Mouse (Mus musculus) kidney, embryonic 15.5 days (tissue): ENCODE results near the gene Kansl1l. TPM values are rescaled to one million over a fixed set of nuclear protein-coding genes. Genes with fewer than 3 reads are reported as not detected.
"Not testable (repeated sequence)": the region's sequence is repeated elsewhere in the genome, so short reads cannot be mapped to it uniquely, and the experiment has no call there.

ENCODE experiments used
- ATAC-seq: fragments of 200-750 bp; cut with Nextera tagmentation; replicated peaks from 2 replicates; pipeline ENCODE4 v1.8.0; 2017; ENCODE audit warnings: moderate TSS enrichment; ENCODE audit not compliant: low FRiP score
- H3K27ac ChIP-seq: fragments of 300-500 bp; sonication (generic); 2 replicates; pipeline ENCODE4 v1.5.1; 2015; ENCODE audit warnings: mild to moderate bottlenecking, inconsistent platforms
- H3K27me3 ChIP-seq: fragments of 300-500 bp; sonication (generic); 2 replicates; pipeline ENCODE4 v1.6.1; 2015; ENCODE audit warnings: inconsistent platforms
- H3K36me3 ChIP-seq: fragments of 300-500 bp; sonication (generic); 2 replicates; pipeline ENCODE4 v1.6.1; 2015; ENCODE audit warnings: inconsistent platforms
- H3K4me1 ChIP-seq: fragments of 300-500 bp; sonication (generic); 2 replicates; pipeline ENCODE4 v1.6.1; 2015; ENCODE audit warnings: inconsistent platforms
- H3K4me2 ChIP-seq: fragments of 300-500 bp; sonication (generic); 2 replicates; pipeline ENCODE4 v1.6.1; 2015; ENCODE audit warnings: moderate library complexity, mild to moderate bottlenecking, inconsistent platforms
- H3K4me3 ChIP-seq: fragments of 300-500 bp; sonication (generic); replicated peaks from 2 replicates; pipeline ENCODE4 v1.5.1; 2015; ENCODE audit warnings: mild to moderate bottlenecking, inconsistent platforms
- H3K9ac ChIP-seq: fragments of 300-500 bp; sonication (generic); 2 replicates; pipeline ENCODE4 v1.6.1; 2015; ENCODE audit warnings: mild to moderate bottlenecking, inconsistent platforms
- H3K9me3 ChIP-seq: fragments of 300-500 bp; sonication (generic); replicated peaks from 2 replicates; pipeline ENCODE4 v1.6.1; 2016; ENCODE audit warnings: inconsistent platforms
- WGBS: fragments of 180-500 bp; shearing (Covaris S2); methylation state at CpG from one replicate; pipeline ENCODE4 v1.1.7; 2015; ENCODE audit warnings: mixed read lengths; 5-methylcytosine and 5-hydroxymethylcytosine counted together
- polyA plus RNA-seq: library from polyadenylated mRNA; unstranded; fragments of >200 nt; fragmentation: Nextera tagmentation; extraction: Ambion mirVana; gene quantifications from 2 replicates; pipeline ENCODE4 v1.2.1, GENCODE M21; 2015

The Kansl1l gene
- polyA plus RNA-seq, 1 experiment from 2014 or later, result 20.1 TPM

DNA sequence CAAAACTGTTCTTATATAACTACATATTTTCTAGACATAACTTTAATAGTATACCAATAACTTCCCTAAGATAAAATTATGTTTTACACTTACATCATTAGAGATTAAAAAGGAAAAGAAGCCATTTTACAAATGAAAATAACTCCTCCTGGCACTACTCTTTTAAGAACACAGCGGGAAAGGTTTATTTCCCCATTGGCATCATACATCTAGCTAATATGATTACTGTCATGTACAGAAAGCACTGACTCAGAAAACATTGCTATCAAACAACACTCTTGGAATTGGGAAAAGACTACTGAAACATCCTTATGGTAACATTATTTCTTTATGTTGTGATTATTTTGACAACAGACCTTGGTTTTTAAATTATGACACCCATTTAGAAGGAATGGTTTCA is 48.6 kb downstream of the Kansl1l start:
- ATAC-seq, result no peak
- Histone ChIP-seq H3K9me3 (no peaks in the 10 kb centered on the region), H3K27ac (no peak overlapping the region), H3K9ac (no peak overlapping the region), H3K27me3 (no peaks in the 10 kb centered on the region), H3K4me3 (no peak overlapping the region), H3K4me2 (no peak overlapping the region), H3K4me1 (no peaks in the 10 kb centered on the region), H3K36me3 (peaks cover 39% of the 10 kb centered on the region)
- WGBS, result 96% methylated on average over 1 of the region's 1 CpGs

DNA sequence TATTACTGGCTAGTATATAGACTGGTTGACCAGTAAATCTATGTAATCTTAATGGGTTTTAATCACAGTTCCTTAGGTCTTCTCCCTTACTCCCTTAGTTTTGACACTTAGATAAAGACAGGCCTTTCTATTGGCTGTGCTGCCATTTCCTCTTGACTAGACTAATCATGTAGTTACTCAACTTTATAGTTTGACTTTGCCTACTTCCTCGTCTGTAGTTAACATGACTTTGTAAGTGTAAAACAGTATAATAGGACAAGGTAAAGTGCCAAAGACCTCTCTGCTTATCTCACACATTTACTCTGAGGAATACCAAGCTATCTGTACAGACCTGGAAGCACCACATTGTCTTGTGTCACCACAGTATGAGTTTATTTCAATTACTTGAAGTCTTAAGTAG is 86.8 kb downstream of the Kansl1l start:
- 67% methylated on average over 1 of the region's 1 CpGs for WGBS
- no peaks in the 10 kb centered on the region for H3K27me3 ChIP-seq
- H3K4me3 ChIP-seq, result no peak overlapping the region
- no peak overlapping the region for H3K27ac ChIP-seq
- no peak overlapping the region for H3K9ac ChIP-seq
- H3K4me1 ChIP-seq, result no peaks in the 10 kb centered on the region
- no peaks in the 10 kb centered on the region for H3K9me3 ChIP-seq
- ATAC-seq, result no peak
- no peak overlapping the region for H3K4me2 ChIP-seq
- peaks cover 35% of the 10 kb centered on the region for H3K36me3 ChIP-seq

DNA sequence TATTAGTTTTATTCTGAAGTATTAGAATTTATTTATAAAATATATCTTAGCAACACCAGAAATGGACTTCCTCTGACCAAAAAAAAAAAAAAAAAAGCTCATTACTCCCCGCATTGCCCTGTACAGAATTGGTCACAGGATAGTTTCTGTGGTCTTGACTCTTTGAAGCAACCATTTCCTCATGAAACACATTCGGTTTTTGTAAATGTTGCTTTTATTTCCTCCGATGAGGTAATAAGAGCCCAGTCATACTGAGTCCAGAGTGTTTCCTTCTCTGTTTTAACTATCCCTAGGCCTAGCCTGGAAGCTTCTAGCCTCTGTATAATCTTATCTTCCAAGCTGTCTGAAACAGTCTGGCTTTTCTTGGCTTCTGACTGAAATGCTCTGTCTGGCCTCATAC is 104.5 kb downstream of the Kansl1l start:
- Histone ChIP-seq H3K4me1 (no peaks in the 10 kb centered on the region), H3K9ac (no peak overlapping the region), H3K27me3 (no peaks in the 10 kb centered on the region), H3K36me3 (peaks cover 62% of the 10 kb centered on the region), H3K27ac (no peak overlapping the region), H3K4me2 (no peak overlapping the region), H3K9me3 (no peaks in the 10 kb centered on the region), H3K4me3 (no peak overlapping the region)
- 92% methylated on average over 3 of the region's 3 CpGs for WGBS
- ATAC-seq, result no peak

DNA sequence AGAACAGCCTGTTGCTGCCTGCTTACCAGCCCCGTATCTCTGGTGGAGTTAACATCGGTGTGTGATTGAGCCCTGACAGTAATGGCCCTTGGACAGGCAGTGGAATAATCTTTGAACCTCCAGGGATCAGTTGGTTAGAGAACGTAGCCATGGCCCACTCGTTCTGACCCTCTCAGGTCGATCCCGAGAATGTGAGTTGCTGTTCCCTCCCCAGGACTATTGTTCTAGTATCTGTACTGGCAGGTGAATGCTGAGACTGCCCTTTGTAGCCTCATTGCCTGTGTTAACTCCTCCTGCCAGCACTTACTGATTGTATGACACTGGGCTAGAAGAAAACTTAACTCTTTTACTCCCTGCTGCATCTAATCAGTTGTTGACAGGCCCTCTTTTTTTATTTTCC is 112.8 kb downstream of the Kansl1l start:
- Histone ChIP-seq H3K9me3 (no peaks in the 10 kb centered on the region), H3K27ac (no peak overlapping the region), H3K36me3 (peaks cover 24% of the 10 kb centered on the region), H3K9ac (no peak overlapping the region), H3K4me3 (no peak overlapping the region), H3K27me3 (no peaks in the 10 kb centered on the region), H3K4me2 (no peak overlapping the region), H3K4me1 (peaks cover 15% of the 10 kb centered on the region)
- WGBS, result 46% methylated on average over 6 of the region's 6 CpGs
- ATAC-seq, result no peak

DNA sequence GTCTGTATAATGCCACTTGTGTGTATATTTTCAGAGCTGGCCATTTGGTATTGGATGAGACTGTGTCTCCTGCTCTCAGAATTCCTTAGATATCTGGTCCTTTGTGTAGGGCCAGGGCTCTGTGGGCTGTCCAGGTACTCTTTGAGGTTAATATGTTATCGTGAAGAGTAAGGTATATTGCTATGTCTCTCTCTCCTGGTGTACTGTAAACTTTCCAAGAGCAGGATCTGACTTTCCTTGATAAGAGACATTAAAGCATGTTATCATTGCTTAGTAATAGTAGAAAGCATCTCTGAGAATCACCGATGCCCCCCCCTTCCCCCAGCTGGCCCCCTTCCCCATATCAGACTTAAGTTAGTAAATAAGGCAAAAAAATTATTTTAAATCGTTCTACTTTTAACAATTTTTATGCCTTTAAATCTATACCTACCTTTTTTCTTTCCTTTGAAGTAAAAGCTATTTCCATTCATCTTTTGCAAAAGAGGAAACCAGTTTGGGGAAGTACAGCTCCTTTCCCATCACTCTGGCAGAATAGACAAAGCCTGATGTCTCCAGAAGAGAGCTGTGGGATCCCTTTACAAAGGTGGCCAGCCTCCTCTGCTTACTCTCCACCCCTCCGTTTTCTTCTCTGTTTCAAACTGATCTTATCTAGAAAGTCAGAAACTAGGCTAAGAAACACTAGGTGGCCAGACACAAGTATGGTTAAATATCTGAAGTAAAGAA is 114.6 kb downstream of the Kansl1l start:
- H3K9ac ChIP-seq, result no peak overlapping the region
- 82% methylated on average over 4 of the region's 4 CpGs for WGBS
- no peak overlapping the region for H3K4me2 ChIP-seq
- H3K9me3 ChIP-seq, result no peaks in the 10 kb centered on the region
- H3K27ac ChIP-seq, result no peak overlapping the region
- no peak overlapping the region for H3K4me3 ChIP-seq
- H3K27me3 ChIP-seq, result 0 out of 2 replicates have a peak, but pooled peaks cover 3% of the 10 kb centered on the region
- peaks cover 15% of the 10 kb centered on the region for H3K4me1 ChIP-seq
- no peak for ATAC-seq
- H3K36me3 ChIP-seq, result peaks cover 13% of the 10 kb centered on the region

DNA sequence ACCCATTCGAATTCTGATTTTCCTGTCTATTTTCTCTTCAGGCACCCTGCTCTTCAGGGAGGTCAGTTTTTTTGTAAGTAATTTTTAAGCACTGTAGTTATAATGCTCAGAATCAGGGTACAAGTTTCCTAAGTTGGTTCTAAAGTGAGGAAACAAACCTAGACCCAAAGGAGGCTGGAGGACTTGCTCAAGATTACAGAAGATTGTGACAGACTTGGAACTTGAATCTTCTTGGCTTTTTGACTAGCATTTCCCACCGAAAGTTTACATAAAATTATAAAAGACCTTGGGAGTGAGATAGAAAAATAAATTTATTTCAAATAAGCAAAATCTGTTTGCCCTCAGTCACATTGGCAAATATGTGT is 115.8 kb downstream of the Kansl1l start:
- Histone ChIP-seq H3K9me3 (no peaks in the 10 kb centered on the region), H3K36me3 (peaks cover 3% of the 10 kb centered on the region), H3K4me3 (peak overlapping the region; percentile 90), H3K9ac (peak overlapping the region; percentile 84), H3K4me1 (peaks cover 15% of the 10 kb centered on the region), H3K27ac (peak overlapping the region; percentile 88; the same call in 1 of the 2 replicates), H3K4me2 (peak overlapping the region; percentile 65), H3K27me3 (0 out of 2 replicates have a peak, but pooled peaks cover 3% of the 10 kb centered on the region)
- 33% methylated on average over 2 of the region's 2 CpGs for WGBS
- ATAC-seq, result no peak

DNA sequence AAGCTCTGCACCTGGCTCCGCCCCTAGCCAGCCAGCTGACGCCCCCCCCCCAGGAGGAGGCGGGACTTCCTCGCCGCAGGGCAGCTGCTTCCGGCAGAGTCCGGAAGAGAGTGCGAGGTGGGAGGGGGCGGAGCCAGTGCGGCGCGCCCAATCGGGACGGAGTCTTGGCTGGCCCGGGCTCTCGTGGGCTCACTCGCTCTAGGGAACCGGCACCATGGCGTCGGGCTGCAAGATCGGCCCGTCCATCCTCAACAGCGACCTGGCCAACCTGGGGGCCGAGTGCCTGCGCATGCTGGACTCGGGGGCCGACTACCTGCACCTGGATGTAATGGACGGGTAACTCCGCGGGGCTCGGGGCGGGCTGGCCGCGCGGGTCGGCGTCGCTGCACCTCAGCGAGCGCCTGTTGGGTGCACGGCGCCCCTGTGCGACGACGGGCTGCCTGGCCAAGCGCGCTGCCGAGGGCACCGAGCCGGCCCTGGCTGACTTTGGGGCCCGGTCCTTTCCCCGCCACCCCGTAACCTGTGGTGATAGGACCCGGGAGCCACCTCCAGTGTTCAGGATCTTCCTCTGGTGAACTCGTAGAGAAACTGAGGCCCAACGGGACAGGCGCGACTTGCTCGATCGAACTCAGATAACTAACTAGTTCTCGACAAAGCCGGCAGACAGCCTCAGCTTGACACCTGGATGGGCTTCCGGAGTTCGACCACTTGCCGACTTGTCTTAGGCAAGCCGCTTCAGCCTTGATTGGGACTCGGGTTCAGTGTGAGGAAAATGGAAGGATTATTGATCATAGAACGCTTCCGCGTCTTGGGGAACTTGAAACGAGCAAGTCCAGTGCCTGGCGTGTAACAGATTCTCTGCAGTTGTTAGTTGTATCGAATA is 116.4 kb downstream of the Kansl1l start, which contains the start of gene Rpe:
TSS of gene Rpe (plus strand) at position 139 of the 883 bp plus-strand sequence.
- Histone ChIP-seq H3K4me3 (peak within 1 kb of the TSS; percentile 90), H3K27me3 (0 out of 2 replicates have a peak, but pooled peaks cover 3% of the 10 kb centered on the region), H3K27ac (peak within 1 kb of the TSS; percentile 88), H3K4me1 (peaks cover 15% of the 10 kb centered on the region), H3K9me3 (no peaks in the 10 kb centered on the region), H3K9ac (peak within 1 kb of the TSS; percentile 84), H3K4me2 (peak within 1 kb of the TSS; percentile 65), H3K36me3 (no peaks in the 10 kb centered on the region)
- peak; percentile 100 for ATAC-seq
- WGBS, result under 1% methylated on average over 73 of the region's 73 CpGs

DNA sequence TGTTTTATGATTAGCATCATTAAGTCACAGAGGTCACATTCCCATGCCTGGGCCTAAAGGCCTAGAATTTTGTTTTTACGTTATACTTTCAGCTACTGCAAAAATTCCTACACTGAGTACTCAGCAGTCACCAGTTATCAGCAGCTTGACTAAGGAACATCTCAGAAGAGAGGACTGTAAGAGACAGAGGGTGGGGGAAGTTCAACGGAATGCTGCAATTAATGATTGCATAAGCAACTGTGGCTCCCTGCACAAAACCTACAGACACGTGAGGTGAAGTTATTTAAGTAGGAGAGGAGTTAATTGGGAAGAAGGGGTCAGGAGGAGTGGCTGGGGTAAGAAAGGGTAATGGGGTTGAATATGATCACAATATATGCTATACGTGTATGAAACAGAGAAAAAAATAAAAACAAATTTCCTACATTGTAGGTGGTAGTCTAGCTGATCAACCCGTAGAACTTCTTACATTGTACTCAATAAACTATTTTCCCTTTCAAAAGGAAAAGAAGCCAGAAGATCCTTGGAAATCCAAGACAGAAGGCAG is 117.1 kb downstream of the Kansl1l start:
- no peaks in the 10 kb centered on the region for H3K36me3 ChIP-seq
- WGBS, result 43% methylated on average over 5 of the region's 5 CpGs
- peak; percentile 37 for ATAC-seq
- H3K9me3 ChIP-seq, result no peaks in the 10 kb centered on the region
- peak overlapping the region; percentile 65 for H3K4me2 ChIP-seq
- H3K9ac ChIP-seq, result no peak overlapping the region
- H3K4me3 ChIP-seq, result peak overlapping the region; percentile 90
- no peak overlapping the region for H3K27ac ChIP-seq
- H3K27me3 ChIP-seq, result 0 out of 2 replicates have a peak, but pooled peaks cover 3% of the 10 kb centered on the region
- peaks cover 15% of the 10 kb centered on the region for H3K4me1 ChIP-seq

DNA sequence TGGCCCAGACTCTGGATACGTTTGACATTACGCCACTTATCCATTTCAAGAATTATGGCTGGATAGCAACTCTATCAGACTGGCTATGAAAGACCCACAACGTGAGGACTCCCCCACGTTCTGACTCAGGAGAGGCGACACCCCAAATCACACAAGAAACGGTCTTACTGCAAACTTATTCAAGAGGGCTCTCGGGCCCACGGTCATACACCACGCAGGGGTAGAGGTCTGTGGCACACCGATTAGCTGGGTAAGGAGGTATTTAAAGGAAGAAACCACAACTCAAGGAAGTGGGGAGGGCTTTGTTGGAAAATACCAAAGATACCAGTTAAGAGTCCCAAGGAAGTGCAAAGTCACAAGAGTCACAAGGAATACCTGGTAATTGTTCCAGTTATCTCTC is 117.7 kb downstream of the Kansl1l start:
- not testable (repeated sequence) for H3K27me3 ChIP-seq, H3K9me3 ChIP-seq, ATAC-seq, H3K36me3 ChIP-seq, H3K27ac ChIP-seq, H3K4me3 ChIP-seq, H3K9ac ChIP-seq, H3K4me2 ChIP-seq
- 85% methylated on average over 10 of the region's 10 CpGs for WGBS
- peaks cover 14% of the 10 kb centered on the region for H3K4me1 ChIP-seq

DNA sequence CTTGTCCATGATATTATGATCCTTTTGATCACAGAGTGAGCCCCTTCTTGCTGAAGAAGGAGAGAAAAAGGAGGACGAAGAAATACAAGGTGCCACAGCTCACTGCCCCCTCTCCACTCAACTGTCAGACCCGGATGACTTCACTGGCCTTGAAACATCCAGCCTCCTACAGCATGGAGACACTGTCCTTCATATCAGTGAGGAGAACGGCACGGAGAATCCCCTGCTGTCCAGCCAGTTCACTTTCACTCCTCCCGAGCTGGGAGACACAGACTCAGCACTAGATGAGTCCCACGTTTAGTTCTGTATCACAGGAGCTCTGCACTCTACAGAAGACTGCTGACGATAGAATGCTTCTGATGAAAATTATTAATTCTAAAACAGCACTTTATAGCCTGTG is 122.1 kb downstream of the Kansl1l start:
- H3K4me1 ChIP-seq, result peaks cover 3% of the 10 kb centered on the region; the same call in 1 of the 2 replicates
- WGBS, result 65% methylated on average over 7 of the region's 7 CpGs
- H3K9me3 ChIP-seq, result no peaks in the 10 kb centered on the region
- no peak overlapping the region for H3K27ac ChIP-seq
- H3K4me2 ChIP-seq, result no peak overlapping the region
- no peaks in the 10 kb centered on the region for H3K36me3 ChIP-seq
- no peak overlapping the region for H3K4me3 ChIP-seq
- ATAC-seq, result no peak
- 0 out of 2 replicates have a peak, but pooled peaks cover 3% of the 10 kb centered on the region for H3K27me3 ChIP-seq
- H3K9ac ChIP-seq, result no peak overlapping the region

DNA sequence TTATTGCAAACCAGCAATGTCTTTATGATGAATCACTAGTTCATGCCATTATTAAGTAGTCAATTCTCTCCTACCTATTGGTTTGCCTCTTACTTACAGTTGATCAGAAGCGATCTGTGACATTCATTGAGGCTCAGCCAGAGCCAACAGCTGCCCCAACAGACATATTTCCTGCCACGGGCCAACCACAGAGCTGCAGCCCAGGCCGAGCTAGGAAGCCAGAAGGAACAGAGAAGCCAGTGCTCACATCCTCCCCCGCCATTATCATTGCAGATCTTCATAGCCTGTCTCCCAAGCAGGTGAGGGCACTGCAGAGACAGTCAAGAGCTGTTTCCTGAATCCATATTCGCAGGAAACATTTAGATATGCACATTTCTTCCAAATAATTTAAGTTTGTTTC is 123.1 kb downstream of the Kansl1l start:
- 70% methylated on average over 5 of the region's 5 CpGs for WGBS
- H3K27me3 ChIP-seq, result 0 out of 2 replicates have a peak, but pooled peaks cover 3% of the 10 kb centered on the region
- H3K27ac ChIP-seq, result no peak overlapping the region
- H3K4me1 ChIP-seq, result no peaks in the 10 kb centered on the region
- ATAC-seq, result no peak
- no peaks in the 10 kb centered on the region for H3K9me3 ChIP-seq
- H3K9ac ChIP-seq, result no peak overlapping the region
- H3K4me3 ChIP-seq, result no peak overlapping the region
- H3K36me3 ChIP-seq, result no peaks in the 10 kb centered on the region
- no peak overlapping the region for H3K4me2 ChIP-seq
